Mouse (Mus musculus): ENCODE results near the gene Bub1. TPM values are rescaled to one million over a fixed set of nuclear protein-coding genes. Genes with fewer than 3 reads are reported as not detected.

Gene Bub1
- total RNA-seq (2021) = under 1 TPM in 1 of 2 experiments, not detected in 1; 0.29 TPM
- polyA plus RNA-seq (2012; rRNA removed) = 0.21 and 0.32 TPM in 2 replicates
- long read RNA-seq = 0 reads

DNA sequence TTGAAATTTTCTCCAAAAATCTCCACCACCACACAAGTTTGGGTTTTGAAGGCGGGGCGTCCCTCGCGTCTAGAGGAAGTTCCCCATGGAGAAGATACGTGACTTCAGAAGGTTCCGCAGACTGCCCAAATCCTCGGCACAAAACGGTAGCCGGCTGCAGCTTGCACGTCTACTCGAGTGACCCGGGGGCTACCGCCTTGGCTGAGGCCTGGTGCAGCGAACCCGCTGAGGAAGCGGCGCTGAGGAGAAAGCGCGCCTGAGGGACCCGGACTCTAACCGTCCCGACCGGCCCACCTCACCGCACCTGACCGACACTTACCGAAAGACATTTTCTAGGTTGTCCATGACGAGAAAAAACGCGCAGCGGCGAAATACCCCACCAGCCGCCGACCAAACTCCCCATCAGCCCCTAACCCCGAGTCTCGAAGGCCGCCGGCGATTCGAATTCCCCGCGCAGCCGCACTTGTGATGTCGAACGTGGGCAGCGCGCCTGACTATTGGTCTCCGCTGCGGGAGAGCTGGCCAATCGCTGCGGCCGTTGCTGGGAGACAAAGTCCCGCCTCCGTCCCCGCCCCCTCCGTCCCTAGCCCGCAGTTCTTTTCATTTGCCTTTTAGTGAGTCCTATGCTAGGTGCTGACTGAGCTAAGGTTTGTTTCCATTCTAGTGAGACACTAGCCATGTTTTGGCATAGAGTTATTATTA lies at the start of gene Bub1:
TSS of gene Bub1 (minus strand) at position 465 of the 702 bp plus-strand sequence.
- Histone ChIP-seq H3K79me2 (replicated peaks; ENCODE audit: control insufficient read depth, insufficient read depth, low read length) (no peaks in the 10 kb centered on the region), H3K27ac (no peak within 1 kb of the TSS), H3K27me3 (ENCODE audit: control insufficient read depth, insufficient read depth, low read length) (no peaks in the 10 kb centered on the region), H3K4me3 (peak within 1 kb of the TSS; percentile 45), H3K36me3 (ENCODE audit: control insufficient read depth, insufficient read depth, low read length) (no peaks in the 10 kb centered on the region), H3K9ac (ENCODE audit: low read depth, low read length) (peak within 1 kb of the TSS; percentile 42; the same call in 1 of the 2 replicates), H3K4me1 (ENCODE audit: control insufficient read depth, insufficient read depth, low read length) (no peaks in the 10 kb centered on the region)
- intact Hi-C loops (cut with DNase I) = no loop called here
- peak; percentile 37 for TF ChIP-seq CTCF (IDR thresholded peaks at IDR 0.05)
- no peak for TF ChIP-seq POLR2A (IDR thresholded peaks at IDR 0.05; ENCODE audit: insufficient read depth, low read depth, low read length)
- under 1% methylated on average over 56 of the region's 56 CpGs for WGBS
- peak; percentile 92 to 93 for DNase-seq

DNA sequence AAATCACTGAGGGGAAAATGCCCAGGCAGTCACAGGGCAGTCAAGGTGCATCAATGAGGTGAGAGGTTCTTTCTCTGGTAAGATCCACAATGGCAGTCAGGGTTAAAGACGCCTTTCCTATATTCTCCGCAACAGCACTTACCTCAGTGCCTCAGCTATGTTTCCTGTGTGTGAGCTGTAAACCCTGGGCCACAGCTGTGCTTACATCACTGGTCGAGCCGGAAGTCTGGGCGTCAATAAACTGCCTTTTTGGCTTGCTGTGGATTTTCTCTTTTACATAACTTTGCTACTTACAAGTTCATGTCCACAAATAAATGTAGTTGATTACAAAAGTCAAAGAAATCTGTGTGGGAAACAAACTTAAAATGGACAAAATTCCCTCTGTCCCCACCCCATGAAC lies 49.4 kb upstream of the Bub1 start:
- TF ChIP-seq POLR2A (IDR thresholded peaks at IDR 0.05; ENCODE audit: insufficient read depth, low read depth, low read length) = no peak
- no peak for TF ChIP-seq CTCF (IDR thresholded peaks at IDR 0.05)
- no peak for TF ChIP-seq EP300 (IDR thresholded peaks at IDR 0.05; ENCODE audit: insufficient read depth, low read depth, low read length)
- Histone ChIP-seq H3K9ac (ENCODE audit: low read depth, low read length) (no peak overlapping the region), H3K27ac (no peak overlapping the region), H3K27me3 (ENCODE audit: control insufficient read depth, insufficient read depth, low read length) (no peaks in the 10 kb centered on the region), H3K36me3 (ENCODE audit: control insufficient read depth, insufficient read depth, low read length) (no peaks in the 10 kb centered on the region), H3K79me2 (replicated peaks; ENCODE audit: control insufficient read depth, insufficient read depth, low read length) (no peaks in the 10 kb centered on the region), H3K4me1 (ENCODE audit: control insufficient read depth, insufficient read depth, low read length) (no peaks in the 10 kb centered on the region; the same call in none of the 2 replicates), H3K4me3 (no peak overlapping the region)
- 50% methylated on average over 5 of the region's 5 CpGs for WGBS
- intact Hi-C loops (cut with DNase I) = loop anchor here (10.0 kb wide), 1 partner anchor 334 kb away; no protein-coding TSS in a partner anchor
- no peak for DNase-seq

DNA sequence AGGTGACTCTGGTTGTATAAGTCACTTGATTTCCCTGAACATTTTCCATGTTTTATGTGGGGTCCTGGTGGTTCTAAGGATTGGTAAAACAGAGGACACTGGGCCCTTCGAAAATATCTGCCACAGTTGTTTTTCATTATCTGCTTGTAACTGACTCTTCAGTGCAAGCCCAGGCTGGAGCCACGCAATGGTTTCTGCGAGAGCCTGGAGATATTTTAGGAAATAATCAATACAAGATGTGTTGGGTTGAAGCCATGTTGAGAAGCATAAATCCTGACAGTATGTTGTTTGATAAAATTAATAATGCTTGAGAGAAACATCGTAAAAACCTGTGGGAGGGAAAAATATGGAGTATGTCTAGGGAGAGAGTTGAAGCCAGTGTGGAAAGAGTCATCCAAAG lies 32.7 kb upstream of the Bub1 start:
- 74% methylated on average over 4 of the region's 4 CpGs for WGBS

DNA sequence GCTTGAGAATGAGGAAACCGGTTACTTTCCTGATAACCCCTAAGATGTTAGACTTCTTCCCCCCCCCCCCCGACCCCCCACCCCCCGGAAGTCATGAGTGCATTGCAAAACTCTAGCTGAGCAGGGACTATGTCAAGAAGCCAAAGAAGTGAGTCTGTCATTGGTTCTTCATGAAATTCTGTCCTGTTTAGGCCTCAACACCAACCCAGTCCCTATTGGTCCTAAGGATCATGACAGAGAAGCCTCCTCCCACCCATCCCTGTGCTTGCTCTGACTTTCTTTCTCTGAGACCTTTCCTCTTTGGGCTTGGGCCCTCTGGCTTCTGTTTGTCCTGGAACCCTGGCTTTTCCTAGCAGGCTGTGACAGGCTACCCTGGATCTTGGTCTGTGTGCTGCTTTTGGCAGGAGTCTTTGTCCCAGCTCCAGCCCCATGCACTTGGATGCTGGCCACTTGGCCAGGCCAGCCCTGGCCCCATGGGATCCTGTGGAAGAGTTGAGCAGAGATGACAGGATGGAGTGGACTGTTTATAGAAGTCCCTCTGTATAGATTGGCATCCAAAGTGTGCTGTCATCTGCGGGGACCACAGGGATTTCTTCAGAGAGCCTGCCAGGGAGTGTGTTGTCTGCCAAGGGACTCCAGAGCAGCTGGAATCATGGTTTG lies 22.8 kb upstream of the Bub1 start:
- Histone ChIP-seq H3K79me2 (replicated peaks; ENCODE audit: control insufficient read depth, insufficient read depth, low read length) (no peaks in the 10 kb centered on the region), H3K36me3 (ENCODE audit: control insufficient read depth, insufficient read depth, low read length) (no peaks in the 10 kb centered on the region), H3K27ac (no peak overlapping the region; the same call in 1 of the 2 replicates), H3K4me1 (ENCODE audit: control insufficient read depth, insufficient read depth, low read length) (peaks cover 2% of the 10 kb centered on the region; the same call in 1 of the 2 replicates), H3K9ac (ENCODE audit: low read depth, low read length) (no peak overlapping the region), H3K4me3 (no peak overlapping the region), H3K27me3 (ENCODE audit: control insufficient read depth, insufficient read depth, low read length) (no peaks in the 10 kb centered on the region)
- peak; percentile 89 to 93 for DNase-seq
- WGBS = 15% methylated on average over 4 of the region's 4 CpGs
- intact Hi-C loops (cut with DNase I) = no loop called here
- TF ChIP-seq CTCF (IDR thresholded peaks at IDR 0.05) = no peak
- TF ChIP-seq EP300 (IDR thresholded peaks at IDR 0.05; ENCODE audit: insufficient read depth, low read depth, low read length) = peak; percentile 94

More for the DNA sequence above, 32.7 kb upstream of the Bub1 start:
- no peak for DNase-seq
- Histone ChIP-seq H3K79me2 (replicated peaks; ENCODE audit: control insufficient read depth, insufficient read depth, low read length) (no peaks in the 10 kb centered on the region), H3K9ac (ENCODE audit: low read depth, low read length) (no peak overlapping the region), H3K36me3 (ENCODE audit: control insufficient read depth, insufficient read depth, low read length) (no peaks in the 10 kb centered on the region), H3K27me3 (ENCODE audit: control insufficient read depth, insufficient read depth, low read length) (no peaks in the 10 kb centered on the region; the same call in 1 of the 2 replicates), H3K4me3 (no peak overlapping the region), H3K4me1 (ENCODE audit: control insufficient read depth, insufficient read depth, low read length) (no peaks in the 10 kb centered on the region), H3K27ac (no peak overlapping the region)
- TF ChIP-seq CTCF (IDR thresholded peaks at IDR 0.05) (no peak), POLR2A (IDR thresholded peaks at IDR 0.05; ENCODE audit: insufficient read depth, low read depth, low read length) (no peak), EP300 (IDR thresholded peaks at IDR 0.05; ENCODE audit: insufficient read depth, low read depth, low read length) (no peak)
- intact Hi-C loops (cut with DNase I) = no loop called here

DNA sequence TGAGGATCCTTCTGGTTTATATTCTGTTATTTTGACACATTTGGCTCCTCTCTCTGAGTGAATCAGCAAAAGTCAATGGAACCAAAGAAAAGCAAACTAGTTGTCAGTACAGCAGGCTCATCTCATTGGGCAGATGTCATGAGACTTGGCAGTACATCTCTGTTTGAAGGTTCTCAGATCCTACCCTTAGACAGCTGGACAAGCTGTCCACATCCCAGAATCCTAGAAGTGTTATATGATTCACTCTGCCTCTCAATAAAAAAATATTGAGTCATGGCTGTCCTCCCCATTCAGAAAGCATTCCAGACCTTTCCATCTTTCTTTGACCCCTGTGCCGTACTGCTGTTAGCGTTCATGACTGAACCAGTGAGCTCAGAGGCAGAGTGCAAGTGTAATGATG lies 18.7 kb upstream of the Bub1 start:
- peaks cover 2% of the 10 kb centered on the region; the same call in 1 of the 2 replicates for H3K4me1 ChIP-seq (ENCODE audit: control insufficient read depth, insufficient read depth, low read length)
- TF ChIP-seq CTCF (IDR thresholded peaks at IDR 0.05) (no peak), POLR2A (IDR thresholded peaks at IDR 0.05; ENCODE audit: insufficient read depth, low read depth, low read length) (no peak), EP300 (IDR thresholded peaks at IDR 0.05; ENCODE audit: insufficient read depth, low read depth, low read length) (no peak)
- WGBS = 69% methylated on average over 2 of the region's 2 CpGs
- intact Hi-C loops (cut with DNase I) = no loop called here
- H3K27me3 ChIP-seq (ENCODE audit: control insufficient read depth, insufficient read depth, low read length) = no peaks in the 10 kb centered on the region
- H3K79me2 ChIP-seq (replicated peaks; ENCODE audit: control insufficient read depth, insufficient read depth, low read length) = no peaks in the 10 kb centered on the region
- H3K4me3 ChIP-seq = no peak overlapping the region
- no peaks in the 10 kb centered on the region for H3K36me3 ChIP-seq (ENCODE audit: control insufficient read depth, insufficient read depth, low read length)
- no peak overlapping the region for H3K9ac ChIP-seq (ENCODE audit: low read depth, low read length)
- DNase-seq = no peak
- no peak overlapping the region for H3K27ac ChIP-seq

DNA sequence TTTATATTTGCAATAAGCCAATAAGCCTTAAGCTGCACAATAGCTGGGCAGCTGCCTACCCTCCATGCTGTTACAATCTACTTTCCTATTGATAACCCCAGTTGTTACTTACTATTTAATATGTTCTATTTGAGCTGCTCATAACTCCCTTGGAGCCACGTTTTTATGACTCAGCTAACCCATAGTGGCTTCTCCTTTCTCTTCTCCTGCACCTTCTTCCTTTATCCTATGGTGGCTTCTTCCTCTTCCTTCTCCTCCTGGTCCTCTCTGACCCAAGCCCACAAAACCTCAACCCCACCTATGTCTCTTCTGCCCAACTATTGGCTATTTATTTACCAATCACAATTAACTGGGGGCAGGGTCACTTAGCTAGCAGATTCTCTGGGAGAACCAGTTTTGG lies 14.9 kb upstream of the Bub1 start:
- Histone ChIP-seq H3K27me3 (ENCODE audit: control insufficient read depth, insufficient read depth, low read length) (no peaks in the 10 kb centered on the region), H3K27ac (no peak overlapping the region), H3K4me1 (ENCODE audit: control insufficient read depth, insufficient read depth, low read length) (no peaks in the 10 kb centered on the region; the same call in none of the 2 replicates), H3K9ac (ENCODE audit: low read depth, low read length) (no peak overlapping the region), H3K4me3 (no peak overlapping the region), H3K36me3 (ENCODE audit: control insufficient read depth, insufficient read depth, low read length) (no peaks in the 10 kb centered on the region), H3K79me2 (replicated peaks; ENCODE audit: control insufficient read depth, insufficient read depth, low read length) (no peaks in the 10 kb centered on the region)
- DNase-seq = no peak
- 25% methylated on average over 1 of the region's 1 CpGs for WGBS
- TF ChIP-seq EP300 (IDR thresholded peaks at IDR 0.05; ENCODE audit: insufficient read depth, low read depth, low read length) (no peak), POLR2A (IDR thresholded peaks at IDR 0.05; ENCODE audit: insufficient read depth, low read depth, low read length) (no peak), CTCF (IDR thresholded peaks at IDR 0.05) (no peak)
- intact Hi-C loops (cut with DNase I) = loop anchor here (10.0 kb wide), 1 partner anchor 232 kb away; no protein-coding TSS in a partner anchor

Measured in heart, adult 2 months (tissue).